Mouse (Mus musculus) Muller cell, postnatal 12 days (primary cell): Measurements from ENCODE around the gene Zfp692.

Experiments used
- DNase-seq: peaks from one replicate; pipeline ENCODE4 v3.0.0-alpha.2; 2015; ENCODE audit errors: inconsistent ontology term

Zfp692 gene

DNA sequence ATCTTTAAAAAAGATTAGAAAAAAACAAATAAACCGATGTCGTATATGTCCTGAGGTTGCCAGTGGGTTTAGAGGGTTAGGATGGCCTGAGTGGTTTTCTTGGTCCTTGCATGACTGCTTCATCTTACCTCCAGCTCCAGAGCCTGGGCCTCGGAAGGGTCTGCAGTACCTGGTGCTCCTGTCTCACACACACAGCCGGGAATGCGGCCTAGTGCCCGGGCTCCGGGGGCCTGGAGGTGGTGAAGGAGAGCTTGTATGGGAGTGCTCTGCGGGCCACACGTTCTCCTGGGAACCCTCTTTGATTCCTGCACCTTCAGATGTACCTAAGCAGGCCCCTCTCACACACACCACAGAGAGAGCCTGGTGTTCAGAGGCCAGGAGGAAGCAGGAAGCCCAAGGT, 1.8 kb downstream of the Zfp692 start:
- no peak for DNase-seq

DNA sequence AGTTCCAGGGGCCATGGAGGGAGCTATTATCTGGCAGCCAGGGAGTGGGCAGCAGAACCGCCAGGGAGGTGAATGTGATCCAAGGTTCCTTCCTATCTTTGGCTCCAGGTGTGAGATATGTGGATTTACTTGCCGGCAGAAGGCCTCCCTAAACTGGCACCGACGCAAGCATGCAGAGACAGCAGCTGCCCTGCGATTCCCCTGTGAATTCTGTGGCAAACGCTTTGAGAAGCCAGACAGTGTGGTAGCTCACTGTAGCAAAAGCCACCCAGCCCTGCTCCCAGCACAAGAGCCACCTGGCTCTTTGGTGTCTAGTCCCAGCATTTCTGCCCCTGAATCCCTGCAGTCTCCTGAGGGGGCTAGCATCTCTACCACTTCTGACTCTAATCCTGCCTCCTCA, 7.2 kb downstream of the Zfp692 start:
- no peak for DNase-seq

DNA sequence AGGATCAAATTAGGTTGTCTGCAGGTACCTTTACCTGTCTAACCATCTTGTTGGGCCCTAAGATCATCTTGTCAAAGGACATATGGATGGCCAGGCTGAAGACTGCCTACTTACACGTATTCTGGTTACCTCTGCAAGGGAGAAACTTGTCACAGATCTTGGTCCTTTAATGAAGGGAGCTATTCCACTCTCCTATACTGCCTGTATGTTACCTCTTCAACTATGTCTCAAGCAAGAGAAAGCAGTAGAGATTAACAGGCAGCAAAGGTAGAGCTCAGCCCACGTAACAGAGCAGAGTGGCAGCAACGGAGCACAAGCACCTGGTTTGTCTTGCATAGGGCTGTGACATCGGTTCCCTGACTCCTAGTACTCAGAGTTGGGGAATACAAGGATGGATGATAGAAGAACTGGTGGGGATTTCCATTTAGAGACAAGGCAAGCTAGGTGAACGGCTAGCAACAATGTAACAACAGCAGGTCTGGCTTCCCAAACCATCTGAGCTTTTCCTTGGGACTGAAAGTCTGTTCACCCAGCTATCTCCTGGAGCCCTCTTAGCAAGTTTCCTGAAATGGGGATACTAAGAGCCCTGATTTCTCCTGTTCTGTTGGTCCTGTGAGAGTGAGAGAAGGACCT, 8.8 kb downstream of the Zfp692 start:
- DNase-seq: no peak

DNA sequence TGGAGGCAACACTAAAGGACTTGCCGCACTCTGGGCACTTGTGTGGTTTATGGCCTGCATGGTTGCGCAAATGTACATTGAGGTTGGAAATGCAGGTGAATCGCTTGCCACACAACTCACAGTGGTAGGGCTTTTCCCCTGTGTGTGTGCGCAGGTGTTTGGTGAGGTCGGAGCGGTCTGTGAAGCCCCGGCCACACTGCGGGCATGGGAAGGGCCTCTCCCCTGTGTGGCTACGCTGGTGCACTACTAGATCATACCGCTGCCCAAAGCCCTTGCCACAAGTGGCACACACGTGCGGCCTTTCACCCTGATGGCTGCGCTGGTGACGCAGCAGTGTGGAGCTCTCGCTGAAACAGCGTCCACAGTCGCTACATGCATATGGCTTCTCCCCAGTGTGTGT, 9.5 kb downstream of the Zfp692 start:
- DNase-seq: no peak

DNA sequence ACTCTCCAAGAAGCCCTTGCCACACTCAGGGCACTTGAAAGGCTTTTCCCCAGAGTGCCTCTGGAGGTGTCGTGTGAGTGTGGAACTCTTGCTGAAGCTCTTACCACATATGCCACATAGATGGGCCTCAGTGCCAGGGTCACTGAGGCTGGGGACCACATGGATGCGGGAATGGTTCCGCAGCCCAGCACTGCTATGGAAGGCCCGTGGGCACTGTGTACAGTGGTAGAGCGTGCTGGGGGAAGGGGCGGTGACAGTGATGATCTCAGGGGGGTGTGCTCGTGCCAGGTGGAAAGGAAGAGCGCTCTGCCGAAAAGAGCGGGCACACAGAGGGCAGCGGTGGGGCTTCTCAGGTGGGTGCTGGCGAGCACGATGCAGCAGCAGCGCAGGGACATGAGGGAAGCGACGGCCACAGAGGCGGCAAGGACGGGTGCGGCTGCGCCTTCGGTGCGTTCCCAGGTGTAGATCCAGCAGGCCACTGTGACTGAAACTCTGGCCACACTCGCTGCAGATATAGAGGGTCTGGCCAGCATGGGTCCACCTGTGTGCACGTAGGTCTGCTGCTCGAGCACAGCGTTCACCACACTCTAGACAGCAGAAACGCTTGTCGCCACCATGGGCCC, 10.0 kb downstream of the Zfp692 start:
- DNase-seq: no peak

DNA sequence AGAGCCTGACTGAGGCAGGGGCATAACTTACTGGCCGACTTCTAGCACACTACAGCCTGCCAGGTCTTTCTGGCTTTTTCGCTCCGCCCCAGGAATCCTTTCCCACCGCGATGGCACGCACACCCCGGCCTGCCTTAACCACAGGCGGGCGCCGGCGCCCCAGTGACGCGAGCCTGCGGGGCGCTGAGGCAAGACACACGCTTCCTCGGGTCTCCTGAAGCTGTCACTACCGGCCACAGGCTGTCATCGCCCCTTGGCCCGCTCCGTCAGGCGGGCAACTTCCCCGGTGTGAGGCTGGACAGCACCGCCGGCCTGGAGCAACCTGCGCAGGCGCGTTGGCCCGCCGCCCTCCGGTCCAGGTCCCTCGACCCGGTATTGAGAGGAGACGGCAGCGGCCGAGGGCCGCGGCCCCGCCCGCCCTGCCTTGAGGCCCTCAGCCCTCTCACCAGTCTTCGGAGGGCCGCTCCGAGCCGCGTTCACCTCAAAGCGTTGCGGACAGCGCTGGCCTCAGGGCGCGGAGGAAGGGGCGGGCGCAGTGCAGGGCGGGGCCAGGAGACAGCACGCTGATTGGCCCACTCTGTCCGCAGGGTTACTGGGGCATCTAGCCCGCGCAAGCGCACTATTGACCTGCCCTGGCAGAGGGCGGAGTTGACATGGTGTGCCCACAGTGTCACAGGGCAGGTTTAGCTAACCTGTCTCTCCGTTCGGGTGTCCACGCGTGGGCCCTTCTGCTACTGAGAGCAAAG, 16.1 kb downstream of the Zfp692 start:
- peak; percentile 98 for DNase-seq

DNA sequence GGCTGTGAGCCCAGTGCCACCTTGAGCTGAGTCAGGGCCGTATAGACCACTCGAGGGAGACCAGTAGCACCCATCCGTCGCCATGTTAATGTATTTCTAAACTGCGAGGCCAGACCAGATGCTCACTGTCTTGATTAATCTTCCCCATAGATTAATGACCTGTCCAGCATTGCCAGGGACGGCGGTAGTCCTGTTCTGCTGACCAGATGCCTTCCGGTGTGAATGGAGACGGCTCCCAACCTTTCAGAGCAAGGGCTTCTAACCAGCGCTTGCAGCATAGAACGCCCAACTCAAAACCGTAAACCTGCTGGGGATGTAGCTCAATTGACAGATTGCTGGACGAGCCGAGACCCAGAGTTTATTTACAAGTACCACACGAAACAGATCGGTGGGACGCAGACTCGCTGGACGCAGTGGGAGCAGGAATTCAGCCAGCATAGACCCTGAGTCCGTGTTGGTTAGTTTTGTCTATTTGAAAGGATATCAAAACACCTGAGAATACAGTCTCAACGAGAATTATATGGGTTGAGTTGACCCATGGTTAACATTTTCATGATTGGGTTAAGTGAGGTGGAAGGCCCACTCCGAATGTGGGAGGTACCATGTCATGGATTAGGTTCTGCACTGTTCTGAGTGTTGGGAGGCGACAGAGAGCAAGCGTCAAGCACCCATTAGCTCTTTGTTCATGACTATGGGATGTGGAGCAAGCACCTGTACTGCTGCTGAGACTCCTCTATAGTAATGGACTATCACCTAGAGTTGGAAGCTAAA, 16.9 kb downstream of the Zfp692 start:
- no peak for DNase-seq

DNA sequence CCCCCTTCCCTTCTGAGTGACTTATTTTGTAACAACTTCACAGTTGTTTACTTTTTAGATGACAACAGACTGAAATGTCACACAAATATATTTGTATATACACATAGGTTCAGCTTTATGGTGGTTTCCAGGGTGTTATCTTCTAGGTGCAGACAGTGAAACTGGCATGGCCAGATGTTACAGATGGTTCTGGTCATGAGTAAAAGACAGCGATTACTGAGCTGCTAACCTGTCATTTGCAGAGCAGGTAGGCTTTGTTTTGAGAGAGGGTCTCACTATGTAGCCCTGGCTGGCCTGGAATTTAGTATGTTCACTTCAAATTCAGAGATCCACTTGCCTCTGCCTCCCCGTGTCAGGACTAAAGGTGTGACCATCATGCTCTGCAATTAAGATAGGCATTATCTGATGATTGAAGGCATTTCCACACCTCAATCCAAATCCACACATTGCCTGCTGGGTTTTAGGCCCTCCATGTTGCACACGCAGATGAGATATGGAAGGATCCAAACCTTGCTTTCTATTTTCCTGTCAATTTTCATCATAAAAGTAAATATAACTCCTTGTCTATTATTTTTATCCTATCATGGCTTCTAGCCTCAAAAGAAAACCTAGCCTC, 17.9 kb downstream of the Zfp692 start:
- no peak for DNase-seq

DNA sequence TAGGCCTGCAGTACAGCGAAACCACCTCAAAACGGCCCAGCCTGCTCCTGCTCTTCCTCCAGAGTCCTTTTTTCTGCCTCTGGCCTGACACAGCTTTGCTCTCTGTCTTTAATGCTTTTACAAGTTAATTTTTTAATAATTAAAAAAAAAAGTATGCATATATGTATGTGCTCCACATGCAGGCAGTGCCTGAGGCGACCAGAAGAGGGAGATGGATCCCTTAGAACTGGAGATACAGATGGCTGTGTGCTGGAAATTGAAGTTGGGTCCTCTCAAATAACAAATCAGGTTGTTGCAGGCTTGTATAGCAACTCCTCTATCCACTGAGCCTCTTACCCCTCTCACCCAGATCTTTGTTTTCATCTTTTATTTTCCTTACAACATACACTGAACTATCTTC, 19.9 kb downstream of the Zfp692 start:
- no peak for DNase-seq

DNA sequence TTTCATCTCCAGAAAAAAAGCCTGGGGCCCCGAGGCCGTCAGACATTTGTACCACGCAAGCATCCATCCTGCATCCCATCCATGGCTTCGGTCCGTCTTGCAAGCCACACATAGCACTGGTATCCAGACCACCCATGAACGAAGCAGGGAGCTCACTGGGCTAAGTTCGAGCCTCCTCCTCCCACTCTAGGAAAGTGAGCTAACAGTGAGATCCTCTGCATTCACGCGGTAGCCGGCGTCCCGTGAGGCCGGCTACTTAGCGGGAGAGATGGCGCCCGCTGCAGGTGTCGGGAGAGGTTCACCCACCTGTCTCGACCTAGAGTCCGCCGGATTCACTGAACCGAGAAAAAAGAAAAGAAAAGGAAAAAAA, 23.0 kb downstream of the Zfp692 start:
- no peak for DNase-seq

DNA sequence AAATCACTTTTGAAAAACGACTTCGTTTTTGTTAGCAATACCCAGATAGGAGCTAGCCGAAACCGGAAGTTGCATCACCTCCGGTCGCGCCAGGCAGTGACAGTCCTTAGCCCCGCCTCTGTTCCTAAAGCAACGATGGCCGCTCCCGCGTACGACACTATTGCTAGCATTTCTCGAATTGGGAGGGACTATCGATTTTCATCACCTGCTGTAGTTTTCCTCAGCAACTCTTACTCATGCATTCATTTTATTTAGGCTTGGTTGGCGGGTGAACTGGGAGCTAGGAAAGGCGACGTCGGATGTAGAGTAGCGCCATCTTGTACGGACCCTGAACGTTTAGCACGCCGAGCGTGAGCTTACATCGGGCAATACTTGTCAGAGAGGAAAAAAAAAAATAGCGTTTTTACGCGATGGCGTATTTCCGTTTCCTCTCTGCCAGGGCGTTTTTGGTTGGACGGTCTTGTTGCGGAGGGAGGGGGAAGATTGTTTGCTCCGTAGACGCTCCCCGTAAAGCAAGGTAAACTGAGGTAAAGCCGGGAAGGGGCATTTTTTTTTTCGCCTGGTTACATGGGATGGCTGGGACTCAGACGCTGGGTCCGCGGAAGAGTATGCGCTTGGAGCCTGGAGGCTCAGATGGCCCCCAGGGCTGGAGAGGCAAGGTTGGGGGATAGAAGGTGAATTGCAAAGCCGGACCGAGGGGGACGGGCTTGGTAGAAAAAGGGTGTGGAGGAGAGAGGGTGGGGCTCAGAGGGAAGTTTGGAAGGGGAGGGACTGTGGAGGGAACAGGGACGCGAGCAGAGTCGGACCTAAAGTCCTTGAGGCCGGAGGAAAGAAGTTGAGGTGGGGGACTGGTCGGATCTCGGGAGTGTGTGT, 23.6 kb downstream of the Zfp692 start, which contains the start of the genes Zfp672 and Sh3bp5l:
TSS of gene Zfp672 (minus strand) at position 64 of the 873 bp plus-strand sequence.
TSS of gene Sh3bp5l (plus strand) at position 449 of the 873 bp plus-strand sequence.
- DNase-seq: peak; percentile 94

DNA sequence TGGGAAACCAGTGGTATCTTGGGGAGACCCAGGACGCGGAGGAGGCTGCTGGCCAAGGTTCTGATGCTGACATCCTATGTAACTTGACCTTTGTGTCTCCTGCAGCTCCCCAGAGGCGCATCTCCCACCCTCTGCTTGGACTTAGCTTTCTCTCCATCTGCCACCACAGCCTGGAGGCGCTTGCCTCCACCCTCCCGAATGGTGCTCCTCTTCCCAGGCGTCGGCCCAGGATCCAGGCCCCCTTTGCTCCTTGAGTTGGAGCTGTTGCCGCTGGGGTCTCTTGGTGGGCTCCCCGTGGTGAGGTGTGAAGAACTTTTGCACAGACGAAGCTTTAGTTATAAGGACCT, 24.3 kb downstream of the Zfp692 start:
- no peak for DNase-seq

DNA sequence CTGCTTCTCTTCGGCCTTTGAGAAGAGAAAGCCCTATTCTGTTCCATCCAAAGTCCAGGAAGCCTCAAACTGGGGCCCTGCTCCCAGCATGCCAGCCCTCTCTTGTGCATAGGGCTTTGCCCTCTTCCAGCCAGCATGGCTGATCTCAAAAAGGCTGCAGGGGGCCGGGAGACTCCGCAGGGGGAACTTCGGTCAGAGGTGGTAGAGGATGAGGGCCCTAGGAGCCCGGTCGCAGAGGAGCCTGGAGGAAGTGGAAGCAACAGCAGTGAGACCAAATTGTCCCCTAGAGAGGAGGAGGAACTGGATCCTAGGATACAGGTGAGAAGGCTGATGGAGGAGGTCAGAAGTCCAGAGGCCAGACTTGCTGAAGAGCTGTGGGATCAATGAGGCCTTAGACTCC, 24.7 kb downstream of the Zfp692 start:
- no peak for DNase-seq

DNA sequence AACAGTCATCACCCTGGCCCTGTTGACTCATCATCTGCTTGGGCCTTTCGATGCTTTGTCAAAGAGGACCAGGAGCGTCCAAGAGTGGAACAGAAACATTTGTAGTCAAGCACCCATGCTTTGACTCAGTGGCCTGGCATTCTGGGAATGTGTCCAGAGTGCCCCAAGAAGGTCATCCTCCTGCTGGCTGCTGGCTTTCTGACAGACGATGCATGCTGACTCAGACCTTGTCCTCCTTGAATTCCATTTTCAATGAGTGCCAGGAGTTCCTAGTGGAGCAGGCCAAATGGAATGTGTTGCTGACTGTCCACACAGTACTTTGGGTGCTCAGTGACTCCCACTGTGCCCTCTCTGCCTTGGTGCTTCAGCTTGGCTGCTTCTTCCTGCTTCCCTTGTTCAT, 27.9 kb downstream of the Zfp692 start:
- peak; percentile 98 for DNase-seq

DNA sequence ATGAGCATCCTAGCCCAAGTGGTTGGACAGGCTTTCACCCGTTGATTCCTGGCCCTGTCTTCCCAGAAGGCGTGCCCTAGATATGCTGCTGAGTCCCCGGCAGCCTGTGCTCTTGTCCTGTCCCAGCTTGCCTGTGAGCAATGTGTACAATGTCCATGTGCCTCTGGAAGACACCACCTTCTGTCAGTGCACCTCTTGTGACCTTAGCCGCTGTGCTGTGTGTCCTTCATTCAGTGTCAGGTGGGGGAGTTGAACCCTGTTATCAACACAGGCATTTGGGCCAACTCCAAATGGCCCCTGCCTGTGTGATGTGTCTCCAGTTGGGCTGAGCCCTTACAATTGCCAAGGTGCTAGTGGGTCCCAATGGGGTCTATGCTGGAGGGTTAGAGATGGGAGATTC, 39.9 kb downstream of the Zfp692 start:
- no peak for DNase-seq

DNA sequence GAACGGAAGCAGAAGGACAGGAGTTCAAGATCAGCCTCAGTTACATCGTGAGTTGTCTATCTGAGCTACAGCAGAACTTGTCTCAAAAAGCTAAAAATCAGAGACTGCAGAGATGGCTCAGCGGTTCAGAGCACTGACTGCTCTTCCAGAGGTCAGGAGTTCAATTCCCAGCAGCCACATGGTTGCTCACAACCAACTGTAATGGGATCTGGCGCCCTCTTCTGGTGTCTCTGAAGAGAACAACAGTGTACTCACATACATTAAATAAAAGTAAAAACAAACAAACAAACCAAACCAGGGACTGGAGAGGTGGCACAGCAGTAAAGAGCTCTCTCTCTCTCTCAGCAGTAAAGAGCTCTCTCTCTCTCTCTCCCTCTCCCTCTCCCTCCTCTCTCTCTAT, 43.8 kb downstream of the Zfp692 start:
- no peak for DNase-seq

DNA sequence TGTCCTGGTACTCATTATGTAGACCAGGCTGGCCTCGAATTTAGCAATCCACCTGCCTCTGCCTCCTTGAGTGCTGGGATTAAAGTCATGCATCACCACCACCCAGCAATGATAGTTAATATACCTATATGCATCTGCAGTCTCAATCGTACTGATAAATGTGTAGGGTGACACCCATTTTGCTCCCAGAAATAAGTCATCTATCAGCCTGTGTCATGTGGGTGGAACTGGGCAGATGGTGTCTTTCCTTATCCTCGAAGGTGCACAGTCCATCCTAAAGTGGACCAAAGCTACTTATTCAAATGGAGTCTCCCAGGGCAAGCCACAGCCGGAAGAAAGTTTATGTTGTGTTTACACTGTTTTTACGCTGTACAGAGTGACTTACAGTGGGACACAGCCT, 44.3 kb downstream of the Zfp692 start:
- DNase-seq: no peak

DNA sequence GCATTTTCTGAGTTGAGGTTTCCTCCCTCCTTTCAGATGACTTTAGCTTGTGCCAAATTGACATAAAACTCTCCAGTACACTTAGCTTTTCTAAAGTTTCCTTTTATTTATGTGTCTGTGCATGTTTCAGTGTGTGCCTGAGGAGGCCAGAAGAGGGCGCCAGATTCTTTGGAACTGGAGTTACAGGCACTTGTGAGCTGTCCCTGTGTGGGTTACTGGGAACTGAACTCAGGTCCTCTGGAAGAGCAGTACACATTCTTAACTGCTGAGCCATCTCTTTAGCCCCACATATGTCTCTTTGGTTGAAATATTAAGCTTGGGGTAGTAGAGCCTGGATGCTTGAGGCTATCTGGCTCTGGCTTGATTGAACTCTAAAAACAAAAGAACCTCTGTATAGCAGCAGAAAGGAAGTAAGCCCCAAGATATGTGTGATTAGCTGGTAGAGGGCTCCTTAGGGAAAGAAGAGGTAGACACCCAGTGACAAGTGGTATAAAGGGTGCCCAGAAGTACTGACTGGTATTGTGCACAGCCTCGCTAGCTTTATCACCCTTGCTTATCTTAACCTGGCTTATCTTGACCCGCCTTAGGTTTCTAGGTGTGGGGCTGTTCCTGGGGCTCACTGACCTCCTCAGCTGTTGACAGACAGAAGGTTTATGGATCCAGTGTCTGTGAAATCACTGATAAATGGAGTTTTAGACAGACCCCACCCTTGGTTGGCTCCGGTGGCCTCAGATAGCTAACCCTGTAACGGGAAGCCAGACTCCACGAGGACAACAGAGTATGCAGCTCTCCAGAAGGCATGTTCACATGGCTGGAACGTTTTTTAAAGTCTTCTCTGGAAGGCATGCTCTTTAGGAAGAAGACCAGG, 46.0 kb downstream of the Zfp692 start:
- no peak for DNase-seq

DNA sequence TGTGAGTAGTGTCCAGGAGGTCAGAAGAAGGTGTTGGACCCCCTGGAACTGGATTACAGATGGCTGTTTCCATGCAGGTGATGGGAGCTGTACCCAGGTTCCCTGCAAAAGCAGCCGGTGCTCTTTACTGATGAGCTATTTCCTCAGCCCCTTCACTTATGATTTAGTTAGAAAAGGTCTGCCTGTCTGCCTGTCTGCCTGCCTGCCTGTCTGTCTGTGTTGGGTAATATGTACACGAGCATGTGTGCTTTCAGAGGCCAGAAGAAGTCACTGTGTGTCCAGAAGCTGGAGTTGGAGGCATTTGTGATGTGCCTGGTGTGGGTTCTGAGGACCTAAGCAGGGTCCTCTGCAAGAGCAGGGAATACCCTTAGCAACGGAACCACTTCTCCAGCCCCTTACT, 46.8 kb downstream of the Zfp692 start:
- DNase-seq: no peak

DNA sequence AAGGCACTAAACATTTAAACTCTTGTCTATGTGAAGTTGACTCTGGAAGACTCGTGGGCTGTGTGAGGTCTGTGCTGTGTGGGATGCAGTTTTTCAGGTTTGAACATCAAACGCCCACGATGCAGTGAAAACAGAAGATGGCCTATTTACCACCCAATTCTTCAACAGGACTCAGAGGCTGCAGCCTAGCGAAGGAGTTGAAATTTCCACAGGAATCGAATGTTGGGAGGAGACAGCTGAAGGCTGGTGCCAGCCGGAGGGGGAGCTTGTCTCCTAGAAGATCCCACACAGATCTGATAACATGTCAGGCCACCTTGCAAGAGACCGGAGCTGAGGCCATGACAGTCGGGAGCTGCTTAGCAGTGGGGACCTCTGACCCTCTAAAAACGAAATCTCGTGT, 47.6 kb downstream of the Zfp692 start:
- no peak for DNase-seq
